In the genomic region with DNA sequence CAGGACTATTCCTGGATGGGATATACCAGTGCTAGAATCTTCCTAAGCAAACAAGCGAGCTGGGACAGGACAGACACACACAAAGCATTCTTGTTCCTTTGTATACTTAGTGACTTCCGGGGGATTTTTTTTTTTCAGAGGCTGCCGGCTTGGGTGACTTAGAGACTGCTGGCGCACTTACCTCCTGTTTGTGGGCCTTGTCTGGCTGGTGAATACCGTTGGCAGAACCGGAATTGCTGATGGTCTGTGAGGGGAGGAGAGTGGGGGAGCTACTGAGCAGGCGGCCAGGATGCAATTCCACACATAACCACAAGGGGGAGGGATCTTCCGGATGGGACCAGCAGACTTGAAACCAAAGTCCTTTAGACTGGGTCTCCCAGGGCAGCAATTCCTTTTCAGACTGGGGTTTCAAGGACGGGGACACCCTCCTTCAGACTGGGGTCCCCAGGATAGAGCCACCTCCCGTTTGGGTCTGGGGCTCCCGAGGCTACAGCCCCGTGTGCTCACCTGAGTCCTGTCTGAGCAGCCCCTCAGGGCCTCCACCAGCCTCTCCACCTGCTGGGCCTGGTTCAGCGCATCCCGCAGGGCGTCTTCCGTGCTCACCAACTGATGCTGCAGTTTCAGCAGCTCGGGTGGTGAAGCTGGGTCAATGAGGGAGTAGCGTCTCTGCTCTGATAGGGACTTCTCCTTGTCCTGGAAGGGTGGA, we compare ENCODE assay signal across 7 mouse cellular contexts. TPM values are rescaled to one million over a fixed set of nuclear protein-coding genes. Genes with fewer than 3 reads are reported as not detected.
DNase-seq lines count a peak whose midpoint lies in the region; ATAC-seq and TF ChIP-seq lines count a peak whose summit lies in the region.

No protein-coding gene starts in this region.

- H3K36me3 ChIP-seq in intestine, postnatal 0 days (ENCODE audit: control insufficient read depth, insufficient read depth), result peaks cover 46% of the 10 kb centered on the region
- H3K36me3 ChIP-seq in midbrain, embryonic 14.5 days (ENCODE audit: control insufficient read depth, insufficient read depth, low read length), result peaks cover 77% of the 10 kb centered on the region
- H3K36me3 ChIP-seq in spleen, adult 2 months (ENCODE audit: control insufficient read depth, insufficient read depth, low read length), result no peaks in the 10 kb centered on the region

- no peak overlapping the region; the same call in 1 of the 2 replicates for H3K27ac ChIP-seq in intestine, postnatal 0 days (ENCODE audit: low read depth, low read length)
- no peak overlapping the region for H3K27ac ChIP-seq in midbrain, embryonic 14.5 days (replicated peaks; ENCODE audit: low read depth, low read length)
- H3K27ac ChIP-seq in spleen, adult 2 months (ENCODE audit: insufficient read depth, low read length), result peak overlapping the region; percentile 1

- H3K4me1 ChIP-seq in intestine, postnatal 0 days (replicated peaks; ENCODE audit: control insufficient read depth, insufficient read depth, low read length), result no peaks in the 10 kb centered on the region
- H3K4me1 ChIP-seq in midbrain, embryonic 14.5 days (ENCODE audit: control insufficient read depth, insufficient read depth, low read length), result no peaks in the 10 kb centered on the region
- peaks cover 4% of the 10 kb centered on the region; the same call in 1 of the 2 replicates for H3K4me1 ChIP-seq in spleen, adult 2 months (ENCODE audit: control insufficient read depth, insufficient read depth, insufficient read length)

- intact Hi-C loops in left cerebral cortex, postnatal 4 days (cut with DNase I), result loop anchor here (5.0 kb wide), 2 partner anchors 50 to 90 kb away; a partner anchor contains a TSS

- H3K9me3 ChIP-seq in intestine, postnatal 0 days (ENCODE audit: control insufficient read depth), result no peaks in the 10 kb centered on the region
- no peaks in the 10 kb centered on the region for H3K9me3 ChIP-seq in midbrain, embryonic 14.5 days (ENCODE audit: control insufficient read depth, low read length)

- H3K4me3 ChIP-seq in intestine, postnatal 0 days (ENCODE audit: low read depth, low read length), result no peak overlapping the region
- H3K4me3 ChIP-seq in midbrain, embryonic 14.5 days (replicated peaks; ENCODE audit: low read depth, low read length), result no peak overlapping the region
- no peak overlapping the region for H3K4me3 ChIP-seq in spleen, adult 2 months (ENCODE audit: extremely low read depth, insufficient read depth, insufficient read length)

- no peak for TF ChIP-seq POLR2A in spleen, adult 2 months (IDR thresholded peaks at IDR 0.05; ENCODE audit: low read depth, low read length)

- peak; percentile 97 for TF ChIP-seq CTCF in intestine, postnatal 0 days (IDR thresholded peaks at IDR 0.05; ENCODE audit: low read depth)
- peak; percentile 82; the same call in 1 of the 2 replicates for TF ChIP-seq CTCF in spleen, adult 2 months (IDR thresholded peaks at IDR 0.05; ENCODE audit: extremely low read depth, insufficient read depth, insufficient read length, insufficient replicate concordance)

- H3K4me2 ChIP-seq in intestine, postnatal 0 days (replicated peaks; ENCODE audit: low read depth), result no peak overlapping the region
- H3K4me2 ChIP-seq in midbrain, embryonic 14.5 days (ENCODE audit: low read length), result no peak overlapping the region

- no peaks in the 10 kb centered on the region for H3K27me3 ChIP-seq in intestine, postnatal 0 days (replicated peaks; ENCODE audit: control insufficient read depth, insufficient read depth, low read length)
- H3K27me3 ChIP-seq in midbrain, embryonic 14.5 days (ENCODE audit: control insufficient read depth, insufficient read depth, low read length), result no peaks in the 10 kb centered on the region
- H3K27me3 ChIP-seq in spleen, adult 2 months (ENCODE audit: control insufficient read depth, insufficient read depth, low read length), result no peaks in the 10 kb centered on the region

- 27% methylated on average over 18 of the region's 18 CpGs for WGBS in intestine, postnatal 0 days
- 27% methylated on average over 18 of the region's 18 CpGs for WGBS in midbrain, embryonic 14.5 days
- WGBS in spleen, adult 2 months, result 25% methylated on average over 18 of the region's 18 CpGs

- peak; percentile 91 for DNase-seq in adrenal gland, postnatal 10 days
- peak; percentile 87 for DNase-seq in embryo, embryonic 9.5 days (ENCODE audit: extremely low spot score)
- peak; percentile 87 for DNase-seq in left cerebral cortex, postnatal 4 days
- DNase-seq in midbrain, embryonic 14.5 days, result peak; percentile 92
- DNase-seq in spleen, adult 2 months (ENCODE audit: low read depth in 1 of 2, low spot score in 2 of 2), result peak; percentile 82 to 85

- ATAC-seq in granulocyte monocyte progenitor cell, adult 5-6 weeks (replicated peaks; ENCODE audit: poor library complexity, severe bottlenecking), result peak; percentile 84
- ATAC-seq in intestine, postnatal 0 days, result 0 out of 2 replicates have a peak, but pooled peaks have one; percentile 12
- ATAC-seq in midbrain, embryonic 14.5 days (ENCODE audit: low FRiP score, low TSS enrichment), result peak; percentile 12; the same call in 1 of the 2 replicates

- no peak overlapping the region for H3K9ac ChIP-seq in intestine, postnatal 0 days (ENCODE audit: low read depth, low read length)
- H3K9ac ChIP-seq in midbrain, embryonic 14.5 days (replicated peaks; ENCODE audit: low read length), result no peak overlapping the region

RNA-seq across cellular contexts. Expression of a gene that starts 35.3 kb away (rescaled TPM):
- 100 to 1,000 TPM in 1 of 2 experiments, 10 to 100 TPM in 1; 69.8 to 112 TPM for total RNA-seq in adrenal gland, postnatal 10 days (2021)
- 28.2 and 43.1 TPM in 2 replicates for total RNA-seq in granulocyte monocyte progenitor cell, adult 5-6 weeks (2014; fragmentation: Nextera tagmentation)
- total RNA-seq in granulocyte monocyte progenitor cell, adult 5-6 weeks (2017), result 9.5 and 14.0 TPM in 2 replicates
- 42.8 and 46.8 TPM in 2 replicates for polyA plus RNA-seq in intestine, postnatal 0 days (2015; fragmentation: Nextera tagmentation; extraction: Ambion mirVana)
- total RNA-seq in left cerebral cortex, postnatal 4 days (2021), result 10 to 100 TPM; 67.6 to 81.6 TPM
- 75.1 and 75.5 TPM in 2 replicates for polyA plus RNA-seq in midbrain, embryonic 14.5 days (2014; fragmentation: Nextera tagmentation; extraction: Ambion mirVana)
- polyA plus RNA-seq in spleen, adult 2 months (2012; rRNA removed), result 9.2 and 12.1 TPM in 2 replicates

Comparison
In these comparisons a context has a peak if more than half of its experiments do, and no peak if none do; other contexts are left out.
1. ATAC-seq: peak in every context shown above with its lines; median percentile 84 in granulocyte monocyte progenitor cell, adult 5-6 weeks; 12 in intestine, postnatal 0 days; 12 in midbrain, embryonic 14.5 days.